Mouse (Mus musculus): ENCODE data around the gene Zcchc8. TPM values are rescaled to one million over a fixed set of nuclear protein-coding genes. Genes with fewer than 3 reads are reported as not detected.
A peak's percentile ranks its signal among the peaks of the same experiment; 100 is the strongest.

The Zcchc8 gene
- total and polyA plus RNA-seq, 2 experiments from 2014 or later = 30.8 to 31.8 TPM

DNA sequence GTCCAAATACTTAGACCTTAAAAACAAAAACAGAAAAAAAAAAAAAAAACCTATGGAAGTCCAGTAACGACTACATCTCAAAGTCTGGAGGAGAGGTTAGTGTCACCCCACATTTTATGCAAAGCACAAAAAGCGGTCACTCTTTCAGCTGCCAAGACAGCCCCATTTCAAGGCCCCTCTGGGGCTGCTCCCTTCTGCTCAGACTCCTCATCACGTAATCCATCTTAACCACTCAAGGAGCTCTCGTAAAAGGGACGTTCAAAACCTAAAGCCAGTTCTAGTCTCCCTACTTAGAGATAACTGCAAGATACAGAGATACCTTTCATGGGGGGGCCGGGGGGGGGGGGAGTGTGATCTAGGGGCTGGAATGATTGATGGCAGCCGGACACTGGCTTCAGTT lies 56.6 kb downstream of the Zcchc8 start:
- H3K9me3 ChIP-seq (replicated peaks; ENCODE audit: control insufficient read depth, low read length) = no peaks in the 10 kb centered on the region
- H3K36me3 ChIP-seq (replicated peaks; ENCODE audit: control insufficient read depth, insufficient read depth, low read length) = no peaks in the 10 kb centered on the region
- H3K27me3 ChIP-seq (ENCODE audit: control insufficient read depth, insufficient read depth, low read length) = no peaks in the 10 kb centered on the region
- DNase-seq (ENCODE audit: low spot score) (no peak), ATAC-seq (ENCODE audit: insufficient read depth, low read depth) (no peak)
- H3K9ac ChIP-seq (replicated peaks; ENCODE audit: low read depth, low read length) = no peak overlapping the region
- peaks cover 63% of the 10 kb centered on the region for H3K4me1 ChIP-seq (ENCODE audit: control insufficient read depth, insufficient read depth)
- H3K27ac ChIP-seq (ENCODE audit: low read depth) = peak overlapping the region; percentile 52; the same call in 1 of the 2 replicates
- no peak overlapping the region for H3K4me3 ChIP-seq (ENCODE audit: low read depth, low read length)
- WGBS = 74% methylated on average over 7 of the region's 7 CpGs
- TF ChIP-seq EP300 (IDR thresholded peaks at IDR 0.05; ENCODE audit: low read depth) (no peak), CTCF (IDR thresholded peaks at IDR 0.05; ENCODE audit: low read depth) (no peak)
- H3K4me2 ChIP-seq (ENCODE audit: low read depth, low read length) = no peak overlapping the region

GRCm38 (mm10) chr5:123662059-123662458 lies 58.8 kb downstream of the Zcchc8 start:
- Histone ChIP-seq H3K27me3 (ENCODE audit: control insufficient read depth, insufficient read depth, low read length) (no peaks in the 10 kb centered on the region), H3K4me2 (ENCODE audit: low read depth, low read length) (peak overlapping the region; percentile 46), H3K4me1 (ENCODE audit: control insufficient read depth, insufficient read depth) (peaks cover 53% of the 10 kb centered on the region), H3K9ac (replicated peaks; ENCODE audit: low read depth, low read length) (peak overlapping the region; percentile 21), H3K9me3 (replicated peaks; ENCODE audit: control insufficient read depth, low read length) (no peaks in the 10 kb centered on the region), H3K27ac (ENCODE audit: low read depth) (peak overlapping the region; percentile 97), H3K4me3 (ENCODE audit: low read depth, low read length) (no peak overlapping the region), H3K36me3 (replicated peaks; ENCODE audit: control insufficient read depth, insufficient read depth, low read length) (no peaks in the 10 kb centered on the region)
- WGBS = under 1% methylated on average over 9 of the region's 9 CpGs
- ATAC-seq (ENCODE audit: insufficient read depth, low read depth) (peak; percentile 86), DNase-seq (ENCODE audit: low spot score) (peak; percentile 95)
- 0 out of 2 replicates have a peak, but pooled peaks have one; percentile 12 for TF ChIP-seq EP300 (IDR thresholded peaks at IDR 0.05; ENCODE audit: low read depth)
- no peak for TF ChIP-seq CTCF (IDR thresholded peaks at IDR 0.05; ENCODE audit: low read depth)

DNA sequence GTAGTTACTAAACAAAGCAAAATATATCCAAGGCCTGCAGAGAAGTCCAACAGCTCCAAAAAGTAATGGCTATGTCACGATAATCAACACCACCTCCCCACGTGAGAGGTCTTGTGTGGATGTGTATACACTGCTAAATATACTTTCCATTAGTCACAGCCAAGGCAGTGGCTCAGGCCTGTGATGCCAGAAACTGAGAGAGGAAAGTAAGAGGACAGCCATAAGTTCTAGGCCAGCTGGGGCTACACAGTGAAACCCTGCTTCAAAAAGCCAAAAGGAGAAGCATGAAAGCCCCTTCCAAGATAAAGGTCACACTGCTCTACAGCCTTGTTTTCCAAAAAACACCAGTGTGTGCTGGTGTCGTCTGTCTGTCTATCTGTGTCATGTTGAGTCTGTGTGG lies 59.3 kb downstream of the Zcchc8 start:
- 6% methylated on average over 3 of the region's 3 CpGs for WGBS
- H3K4me2 ChIP-seq (ENCODE audit: low read depth, low read length) = peak overlapping the region; percentile 46
- peak overlapping the region; percentile 21 for H3K9ac ChIP-seq (replicated peaks; ENCODE audit: low read depth, low read length)
- DNase-seq (ENCODE audit: low spot score) (peak; percentile 82), ATAC-seq (ENCODE audit: insufficient read depth, low read depth) (peak; percentile 82)
- H3K27ac ChIP-seq (ENCODE audit: low read depth) = peak overlapping the region; percentile 97
- H3K4me1 ChIP-seq (ENCODE audit: control insufficient read depth, insufficient read depth) = peaks cover 51% of the 10 kb centered on the region
- H3K4me3 ChIP-seq (ENCODE audit: low read depth, low read length) = 0 out of 2 replicates have a peak overlapping the region, but pooled peaks have one; percentile 18
- H3K9me3 ChIP-seq (replicated peaks; ENCODE audit: control insufficient read depth, low read length) = no peaks in the 10 kb centered on the region
- no peaks in the 10 kb centered on the region for H3K36me3 ChIP-seq (replicated peaks; ENCODE audit: control insufficient read depth, insufficient read depth, low read length)
- 0 out of 2 replicates have a peak, but pooled peaks have one; percentile 17 for TF ChIP-seq EP300 (IDR thresholded peaks at IDR 0.05; ENCODE audit: low read depth)
- TF ChIP-seq CTCF (IDR thresholded peaks at IDR 0.05; ENCODE audit: low read depth) = no peak
- no peaks in the 10 kb centered on the region for H3K27me3 ChIP-seq (ENCODE audit: control insufficient read depth, insufficient read depth, low read length)

DNA sequence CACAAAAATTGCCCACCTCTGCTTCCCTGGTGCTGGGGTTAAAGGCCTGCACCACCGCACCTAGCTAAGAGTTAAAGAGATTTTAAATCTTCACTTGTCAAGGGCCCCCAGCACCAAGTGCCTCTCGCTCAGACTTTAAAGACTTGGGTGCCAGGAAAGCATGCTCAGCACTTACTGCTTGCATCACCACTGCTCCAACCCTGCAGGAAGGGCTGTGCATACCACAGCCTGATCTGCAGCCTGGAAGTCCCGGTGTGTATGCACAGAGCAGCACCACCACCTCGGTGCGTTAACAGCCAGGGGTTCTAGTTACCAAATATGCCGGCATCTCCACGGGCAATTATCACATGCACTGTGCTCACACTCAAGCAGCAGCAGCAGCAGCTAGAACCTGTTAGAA lies 63.2 kb downstream of the Zcchc8 start:
- Histone ChIP-seq H3K9me3 (replicated peaks; ENCODE audit: control insufficient read depth, low read length) (no peaks in the 10 kb centered on the region), H3K36me3 (replicated peaks; ENCODE audit: control insufficient read depth, insufficient read depth, low read length) (peaks cover 27% of the 10 kb centered on the region; the same call in 1 of the 2 replicates), H3K9ac (replicated peaks; ENCODE audit: low read depth, low read length) (peak overlapping the region; percentile 42; the same call in 1 of the 2 replicates), H3K27me3 (ENCODE audit: control insufficient read depth, insufficient read depth, low read length) (no peaks in the 10 kb centered on the region), H3K4me1 (ENCODE audit: control insufficient read depth, insufficient read depth) (peaks cover 34% of the 10 kb centered on the region), H3K4me2 (ENCODE audit: low read depth, low read length) (peak overlapping the region; percentile 18; the same call in 1 of the 2 replicates), H3K27ac (ENCODE audit: low read depth) (0 out of 2 replicates have a peak overlapping the region, but pooled peaks have one; percentile 3), H3K4me3 (ENCODE audit: low read depth, low read length) (no peak overlapping the region)
- DNase-seq (ENCODE audit: low spot score) (no peak), ATAC-seq (ENCODE audit: insufficient read depth, low read depth) (0 out of 2 replicates have a peak, but pooled peaks have one; percentile 32)
- TF ChIP-seq EP300 (IDR thresholded peaks at IDR 0.05; ENCODE audit: low read depth) = no peak
- no peak for TF ChIP-seq CTCF (IDR thresholded peaks at IDR 0.05; ENCODE audit: low read depth)
- WGBS = 10% methylated on average over 7 of the region's 7 CpGs

- DNase-seq (ENCODE audit: low spot score) (no peak), ATAC-seq (ENCODE audit: insufficient read depth, low read depth) (peak; percentile 67)
- no peak overlapping the region for H3K4me2 ChIP-seq (ENCODE audit: low read depth, low read length)
- WGBS = 50% methylated on average over 5 of the region's 5 CpGs
- H3K4me3 ChIP-seq (ENCODE audit: low read depth, low read length) = no peak overlapping the region
- TF ChIP-seq CTCF (IDR thresholded peaks at IDR 0.05; ENCODE audit: low read depth) (no peak), EP300 (IDR thresholded peaks at IDR 0.05; ENCODE audit: low read depth) (peak; percentile 78)
- no peak overlapping the region for H3K9ac ChIP-seq (replicated peaks; ENCODE audit: low read depth, low read length)
- no peaks in the 10 kb centered on the region for H3K9me3 ChIP-seq (replicated peaks; ENCODE audit: control insufficient read depth, low read length)
- peaks cover 9% of the 10 kb centered on the region for H3K4me1 ChIP-seq (ENCODE audit: control insufficient read depth, insufficient read depth)
- peak overlapping the region; percentile 57 for H3K27ac ChIP-seq (ENCODE audit: low read depth)
- no peaks in the 10 kb centered on the region for H3K27me3 ChIP-seq (ENCODE audit: control insufficient read depth, insufficient read depth, low read length)
- H3K36me3 ChIP-seq (replicated peaks; ENCODE audit: control insufficient read depth, insufficient read depth, low read length) = peaks cover 37% of the 10 kb centered on the region
These were observed 66.0 kb downstream of the Zcchc8 start for GRCm38 (mm10) chr5:123654937-123655336.
